Mouse (Mus musculus) ES-E14 (cell line): Measurements from ENCODE around the gene Reep1. TPM values are rescaled to one million over a fixed set of nuclear protein-coding genes. Genes with fewer than 3 reads are reported as not detected.

ENCODE experiments used
- DNase-seq: peaks from one replicate; pipeline ENCODE4 v3.0.0-alpha.2; 2013; ENCODE audit warnings: low read depth, low spot score
- H3K27ac ChIP-seq: 2 replicates; pipeline ENCODE4 v1.5.1; 2012; ENCODE audit warnings: low read depth, mild to moderate bottlenecking, low read length, moderate library complexity, mixed read lengths; ENCODE audit not compliant: poor library complexity, insufficient read depth, severe bottlenecking
- H3K36me3 ChIP-seq: 2 replicates; pipeline ENCODE4 v1.6.1; 2012; ENCODE audit warnings: mild to moderate bottlenecking, low read length, moderate library complexity, mixed read lengths; ENCODE audit not compliant: control insufficient read depth, poor library complexity, insufficient read depth, severe bottlenecking
- H3K4me1 ChIP-seq, 2 experiments: fragments of 150-350 bp in 1 of 2; sonication (generic) in 1 of 2; 2 replicates each; pipeline ENCODE4 v1.6.1; 2012; ENCODE audit warnings: low read length in 2 of 2, mild to moderate bottlenecking in 1 of 2, mixed read lengths in 1 of 2; ENCODE audit not compliant: control insufficient read depth in 2 of 2, insufficient read depth in 2 of 2, poor library complexity in 1 of 2
- H3K4me3 ChIP-seq, 2 experiments: fragments of 150-350 bp in 1 of 2; sonication (generic) in 1 of 2; 2 replicates each; pipeline ENCODE4 v1.5.1; 2012; ENCODE audit warnings: low read length in 2 of 2, low read depth in 1 of 2, mild to moderate bottlenecking in 1 of 2, mixed read lengths in 1 of 2; ENCODE audit not compliant: insufficient read depth in 1 of 2, poor library complexity in 1 of 2, severe bottlenecking in 1 of 2
- H3K9ac ChIP-seq: 2 replicates; pipeline ENCODE4 v1.6.1; 2012; ENCODE audit warnings: low read depth, mild to moderate bottlenecking, low read length, mixed read lengths; ENCODE audit not compliant: poor library complexity, insufficient read depth, severe bottlenecking
- H3K9me3 ChIP-seq: fragments of 150-350 bp; sonication (generic); 2 replicates; pipeline ENCODE4 v1.6.1; 2012; ENCODE audit warnings: low read depth, mild to moderate bottlenecking, low read length; ENCODE audit not compliant: control insufficient read depth, insufficient read depth
- CHD2 ChIP-seq: IDR thresholded peaks from 2 replicates; pipeline ENCODE4 v1.6.1; 2014; ENCODE audit warnings: mild to moderate bottlenecking, low read depth, low read length, inconsistent platforms
- HCFC1 ChIP-seq: IDR thresholded peaks from 2 replicates; pipeline ENCODE4 v1.6.1; 2012; ENCODE audit warnings: low read length, inconsistent platforms, borderline replicate concordance; ENCODE audit not compliant: insufficient read depth
- MAFK ChIP-seq: IDR thresholded peaks from 2 replicates; pipeline ENCODE4 v1.6.1; 2014; ENCODE audit warnings: mild to moderate bottlenecking, low read depth, low read length, inconsistent platforms; ENCODE audit not compliant: insufficient read depth
- ZC3H11A ChIP-seq: IDR thresholded peaks from 2 replicates; pipeline ENCODE4 v1.6.1; 2012; ENCODE audit warnings: low read depth, mild to moderate bottlenecking, inconsistent platforms, low read length, borderline replicate concordance
- ZNF384 ChIP-seq: IDR thresholded peaks from 2 replicates; pipeline ENCODE4 v1.6.1; 2012; ENCODE audit warnings: low read depth, low read length, inconsistent platforms
- in situ Hi-C, 2 experiments: fragments of 600-800 bp; cut with MboI; formaldehyde crosslinking; loops; one replicate each; pipeline ENCODE4 v1.15.1; 2025; ENCODE audit warnings: low sequenced_read_pairs in 2 of 2, inconsistent platforms in 1 of 2; ENCODE audit not compliant: unreplicated experiment in 2 of 2
- total RNA-seq: library from RNA; depleted of rRNA; stranded (reverse); fragments of 300-350 nt; gene quantifications from 2 replicates; pipeline ENCODE4 v1.2.3, GENCODE M21; 2012

The Reep1 gene
- total RNA-seq, 1 experiment: 8.9 TPM

- Histone ChIP-seq H3K36me3 (no peaks in the 10 kb centered on the region), H3K9me3 (no peaks in the 10 kb centered on the region), H3K4me3 (no peak overlapping the region), H3K27ac (no peak overlapping the region), H3K4me1 (no peaks in the 10 kb centered on the region), H3K9ac (no peak overlapping the region)
- DNase-seq: no peak
- in situ Hi-C loops: no loop called here
- no peak for TF ChIP-seq HCFC1
- TF ChIP-seq MAFK: no peak
- TF ChIP-seq ZNF384: no peak
- no peak for TF ChIP-seq ZC3H11A
- TF ChIP-seq CHD2: no peak
Measured at GRCm38 (mm10) chr6:71801714-71802094, 94.3 kb downstream of the Reep1 start.

DNA sequence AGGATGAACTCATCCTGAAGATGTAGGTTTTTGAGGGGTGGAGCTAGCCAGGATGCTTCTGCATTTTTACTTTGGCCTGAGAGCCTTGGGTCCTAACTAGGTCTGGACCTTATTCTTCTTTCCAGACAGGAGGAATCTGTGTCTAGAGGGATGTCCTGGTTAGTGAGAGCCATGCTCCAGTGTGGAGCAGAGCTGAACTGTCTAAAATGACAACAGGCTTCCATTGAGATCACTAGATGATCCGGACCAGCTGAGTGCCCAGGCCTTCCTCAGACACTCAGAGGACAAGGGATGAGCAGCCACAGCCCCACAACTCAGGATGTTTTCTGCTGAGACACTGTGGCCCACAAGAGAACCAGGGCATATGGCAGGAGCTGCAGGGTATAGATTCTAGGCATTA, 96.2 kb downstream of the Reep1 start:
- no peak for TF ChIP-seq CHD2
- no peak for TF ChIP-seq HCFC1
- TF ChIP-seq MAFK: no peak
- no peak for TF ChIP-seq ZC3H11A
- TF ChIP-seq ZNF384: no peak
- H3K9ac ChIP-seq: no peak overlapping the region
- no peak overlapping the region for H3K4me3 ChIP-seq
- H3K36me3 ChIP-seq: no peaks in the 10 kb centered on the region
- H3K4me1 ChIP-seq: no peaks in the 10 kb centered on the region
- no peaks in the 10 kb centered on the region for H3K9me3 ChIP-seq
- in situ Hi-C loops: no loop called here
- H3K27ac ChIP-seq: no peak overlapping the region
- no peak for DNase-seq

DNA sequence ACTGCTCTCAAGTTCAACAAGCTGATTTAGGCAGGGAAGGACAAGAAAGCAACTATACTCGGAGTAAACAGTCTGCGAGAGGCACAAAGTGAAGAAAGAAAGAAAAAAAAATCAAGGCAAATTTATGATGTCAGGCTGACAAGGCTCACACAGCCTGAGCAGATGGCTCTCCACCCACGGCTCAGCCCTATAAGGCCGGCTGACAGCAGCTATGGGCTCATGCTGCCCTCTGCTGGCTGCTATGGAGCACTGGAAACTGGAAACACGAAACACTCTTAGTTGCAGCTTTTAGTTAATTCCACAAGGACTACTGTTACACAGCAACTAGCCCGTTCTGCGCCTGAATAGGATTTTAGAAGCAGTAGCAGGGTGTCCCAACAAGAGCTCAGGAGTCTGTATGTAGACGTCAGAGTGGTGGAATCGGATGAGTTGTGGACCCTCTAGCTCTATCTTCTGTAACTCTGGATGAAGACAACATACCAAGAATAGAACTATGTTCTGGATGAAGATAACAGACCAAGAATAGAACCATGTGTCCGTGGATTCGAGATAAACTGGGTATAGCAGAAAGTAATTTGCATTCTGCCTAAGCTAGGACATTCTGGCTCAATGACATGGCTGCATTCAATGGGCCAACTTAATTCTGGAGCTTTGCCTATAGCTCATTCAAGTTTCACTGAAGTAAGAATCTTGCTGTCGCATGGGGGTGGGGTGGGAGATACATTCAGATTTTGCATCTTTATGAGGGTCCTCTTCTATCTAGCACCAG, 96.9 kb downstream of the Reep1 start:
- no peaks in the 10 kb centered on the region for H3K4me1 ChIP-seq
- H3K27ac ChIP-seq: no peak overlapping the region
- DNase-seq: peak; percentile 63
- H3K9me3 ChIP-seq: no peaks in the 10 kb centered on the region
- TF ChIP-seq ZNF384 (0 out of 2 replicates have a peak, but pooled peaks have one; percentile 26), CHD2 (no peak), HCFC1 (no peak), MAFK (no peak), ZC3H11A (peak; percentile 98)
- H3K36me3 ChIP-seq: no peaks in the 10 kb centered on the region
- no peak overlapping the region for H3K9ac ChIP-seq
- no peak overlapping the region for H3K4me3 ChIP-seq
- in situ Hi-C loops: no loop called here

DNA sequence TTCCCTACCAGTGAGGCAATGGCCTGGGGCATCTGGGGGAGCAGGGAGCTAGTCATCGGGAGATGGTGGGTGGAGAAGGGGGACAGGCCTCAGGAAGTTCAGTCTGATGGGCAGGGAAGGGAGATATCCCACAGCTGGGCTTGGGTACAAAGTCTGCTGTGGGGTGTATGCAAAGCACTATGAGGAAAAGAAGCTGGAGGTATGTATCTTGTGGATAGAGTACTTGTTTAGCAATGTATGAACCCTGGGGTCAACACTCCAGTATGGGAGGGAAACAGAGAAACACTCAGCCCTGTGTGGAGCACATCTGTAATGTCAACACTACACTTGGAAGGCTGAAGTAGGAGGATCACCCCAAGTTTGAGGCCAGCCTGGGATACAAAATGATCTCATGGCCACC, 99.4 kb downstream of the Reep1 start:
- TF ChIP-seq ZNF384 (no peak), CHD2 (no peak), ZC3H11A (no peak), MAFK (no peak), HCFC1 (no peak)
- H3K27ac ChIP-seq: no peak overlapping the region
- no peaks in the 10 kb centered on the region for H3K4me1 ChIP-seq
- no peak overlapping the region for H3K9ac ChIP-seq
- DNase-seq: no peak
- H3K36me3 ChIP-seq: no peaks in the 10 kb centered on the region
- in situ Hi-C loops: no loop called here
- no peaks in the 10 kb centered on the region for H3K9me3 ChIP-seq
- H3K4me3 ChIP-seq: no peak overlapping the region
